Mouse (Mus musculus) ovary, adult 18-20 months (tissue): ENCODE data around the gene Naxd.
"Not testable (repeated sequence)": the region's sequence is repeated elsewhere in the genome, so short reads cannot be mapped to it uniquely, and the experiment has no call there.

Experiments
- DNase-seq: peaks from one replicate; pipeline ENCODE4 v3.0.0; 2022; ENCODE audit warnings: low spot score, mixed read lengths

The Naxd gene

GRCm38 (mm10) chr8:11513247-11513646 lies 15.9 kb downstream of the Naxd start:
- DNase-seq = no peak

GRCm38 (mm10) chr8:11516292-11516691 lies 19.0 kb downstream of the Naxd start:
- no peak for DNase-seq

GRCm38 (mm10) chr8:11517366-11518055 lies 20.2 kb downstream of the Naxd start:
- no peak for DNase-seq

DNA sequence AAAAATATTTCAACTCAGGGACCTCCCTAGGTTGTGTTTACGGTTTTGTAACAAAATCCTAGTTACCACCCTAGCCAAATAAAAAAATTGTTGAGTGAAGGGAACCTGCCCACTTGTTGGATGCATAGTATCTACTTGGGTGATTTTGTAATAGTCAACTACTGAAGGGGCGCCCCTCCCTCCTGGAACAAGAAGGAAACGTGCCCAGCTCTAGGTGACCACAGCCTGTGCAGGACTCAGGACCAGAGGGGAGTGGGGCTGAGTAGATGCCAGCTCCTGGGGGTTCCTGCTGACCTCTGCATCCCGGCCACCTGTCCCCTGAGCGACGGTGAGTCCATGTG lies 20.7 kb downstream of the Naxd start:
- DNase-seq = no peak

- DNase-seq = no peak
Observed at GRCm38 (mm10) chr8:11518676-11519075, 21.4 kb downstream of the Naxd start.

DNA sequence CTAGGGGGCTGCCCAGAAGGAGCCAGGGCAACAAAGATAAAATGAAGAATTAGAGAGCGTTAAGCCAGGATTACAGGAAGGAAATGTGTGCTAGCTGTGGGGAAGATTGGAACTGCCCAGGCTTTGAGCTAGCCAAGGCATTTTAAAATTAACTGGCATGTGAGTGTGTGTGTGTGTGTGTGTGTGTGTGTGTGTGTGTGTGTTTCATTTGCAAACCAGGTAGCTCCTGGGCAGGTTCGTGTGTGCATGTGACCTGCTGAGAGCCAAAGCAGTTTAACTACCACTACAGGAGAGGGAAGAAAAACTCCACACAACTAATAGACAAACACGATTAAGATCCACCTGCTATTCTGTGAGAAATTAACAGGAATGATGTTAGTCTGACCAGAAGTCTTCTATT lies 26.0 kb downstream of the Naxd start:
- DNase-seq = no peak

DNA sequence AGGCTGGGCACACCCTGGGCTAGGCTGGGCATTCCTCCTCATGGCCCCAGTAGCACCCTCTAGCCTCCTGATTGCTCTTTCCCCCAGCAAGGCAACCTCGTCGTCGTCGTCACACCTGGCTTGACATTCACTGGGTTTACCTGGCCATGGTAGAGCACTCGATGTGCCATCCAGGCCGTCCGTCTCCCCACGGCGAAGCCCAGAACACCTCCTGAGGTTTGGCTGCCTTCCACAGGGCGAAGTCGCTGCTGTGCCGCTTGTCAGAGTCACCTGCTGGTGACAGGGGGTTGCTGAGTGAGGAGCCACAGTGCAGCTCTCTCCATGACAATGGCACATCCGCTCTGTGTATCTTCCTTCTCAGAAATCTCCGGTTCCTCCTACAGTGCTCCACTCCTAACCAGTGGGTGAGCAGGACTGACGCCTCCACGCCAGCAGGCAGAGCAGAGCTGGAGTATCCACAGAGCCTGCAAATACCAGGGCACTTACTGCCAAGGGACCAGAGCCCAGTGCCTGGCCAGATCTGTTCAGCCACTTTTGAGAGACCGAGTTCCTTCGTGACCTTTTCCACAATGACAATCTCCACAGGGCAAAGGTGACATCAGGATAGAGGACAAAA lies 33.0 kb downstream of the Naxd start:
- no peak for DNase-seq

- no peak for DNase-seq
Observed at GRCm38 (mm10) chr8:11530849-11531248, 33.5 kb downstream of the Naxd start.

GRCm38 (mm10) chr8:11534494-11534893 lies 37.2 kb downstream of the Naxd start:
- no peak for DNase-seq

- no peak for DNase-seq
Observed at GRCm38 (mm10) chr8:11539049-11539448, 41.7 kb downstream of the Naxd start.

- DNase-seq = no peak
Observed at GRCm38 (mm10) chr8:11540182-11540581, 42.9 kb downstream of the Naxd start.

GRCm38 (mm10) chr8:11542031-11542430 lies 44.7 kb downstream of the Naxd start:
- no peak for DNase-seq

GRCm38 (mm10) chr8:11542866-11543265 lies 45.6 kb downstream of the Naxd start:
- DNase-seq = no peak

DNA sequence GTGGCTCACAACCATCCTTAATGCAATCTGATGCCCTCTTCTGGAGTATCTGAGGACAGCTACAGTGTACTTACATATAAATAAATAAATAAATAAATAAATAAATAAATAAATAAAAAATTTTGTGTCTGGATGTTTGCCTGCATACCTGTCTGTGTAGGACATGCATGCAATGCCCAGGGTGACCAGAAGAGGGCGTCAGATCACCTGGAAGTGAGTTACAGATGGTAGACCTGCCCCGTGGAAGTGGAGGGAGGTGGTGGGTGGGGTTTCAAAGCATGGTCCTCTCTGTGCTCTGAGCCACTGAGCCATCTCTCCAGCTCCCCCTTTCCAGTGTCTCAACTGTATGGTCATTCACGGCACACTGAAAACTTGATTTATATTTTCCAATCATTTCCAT lies 47.1 kb downstream of the Naxd start:
- DNase-seq = no peak

DNA sequence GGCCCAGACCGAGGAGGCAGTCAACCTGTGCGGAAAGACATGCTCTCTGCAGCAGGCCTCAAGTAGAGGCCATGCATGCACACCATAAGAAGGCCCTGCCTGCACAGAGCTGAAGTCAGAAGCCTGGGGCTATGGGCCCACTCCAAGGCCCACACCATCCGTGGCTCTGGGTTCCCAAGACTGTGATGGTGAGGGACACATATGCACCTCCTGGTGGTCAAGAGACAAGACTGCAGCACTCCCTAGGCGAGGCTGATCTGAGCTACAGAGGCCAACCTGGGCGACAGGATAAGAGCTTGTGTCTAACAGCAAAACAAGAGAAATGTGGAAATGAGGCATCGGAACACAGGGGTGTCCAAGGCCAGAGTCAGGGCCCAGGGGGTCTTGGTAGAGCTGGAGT lies 49.8 kb downstream of the Naxd start:
- no peak for DNase-seq

DNA sequence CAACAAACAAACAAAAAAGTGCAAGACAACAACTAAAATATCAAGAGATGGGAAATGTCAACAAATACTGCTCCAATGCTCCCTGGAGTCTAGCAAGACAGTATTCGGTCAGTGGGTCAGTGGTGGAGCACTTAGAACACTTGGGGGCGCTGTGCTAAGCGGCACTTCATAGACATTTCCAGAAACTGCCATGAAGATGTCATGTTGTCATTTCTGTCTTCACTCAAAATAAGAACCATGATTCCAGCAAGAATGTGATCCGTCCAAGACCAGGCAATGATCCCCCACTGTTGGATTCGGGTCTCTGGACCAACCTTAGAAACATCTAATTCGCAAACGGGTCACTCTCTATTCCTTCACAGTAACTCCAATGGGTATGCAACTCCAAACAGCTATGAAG lies 52.4 kb downstream of the Naxd start:
- DNase-seq = no peak

- DNase-seq = peak; percentile 90
Observed at GRCm38 (mm10) chr8:11550281-11550948, 53.1 kb downstream of the Naxd start, which contains the start of gene Cars2. Cars2 (minus strand) TSS chr8:11550783.

GRCm38 (mm10) chr8:11551497-11551896 lies 54.2 kb downstream of the Naxd start:
- DNase-seq = not testable (repeated sequence)

DNA sequence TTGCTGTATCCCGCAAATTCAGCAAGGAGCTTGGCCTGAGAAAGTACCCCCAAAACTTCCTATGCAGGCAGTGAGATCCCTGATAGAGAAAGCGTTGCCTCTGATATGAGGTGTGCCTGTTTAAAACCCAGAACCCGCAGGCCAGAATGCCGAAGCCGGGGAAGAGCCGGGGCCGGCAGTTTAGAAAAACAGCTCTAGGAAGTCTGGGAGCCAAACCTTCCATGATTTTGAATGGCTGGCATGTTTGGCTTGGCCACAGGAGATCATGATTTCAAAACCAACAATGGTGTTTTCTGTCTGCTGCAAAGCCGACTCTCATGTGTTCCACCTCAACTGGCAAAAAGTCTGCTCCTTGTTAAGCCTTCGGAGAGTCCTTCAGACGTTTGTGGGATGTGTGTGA lies 55.1 kb downstream of the Naxd start:
- DNase-seq = no peak

GRCm38 (mm10) chr8:11554799-11555719 lies 57.8 kb downstream of the Naxd start, which contains the start of gene Ing1:
Ing1 (plus strand) TSS chr8:11555571.
- DNase-seq = peak; percentile 91

DNA sequence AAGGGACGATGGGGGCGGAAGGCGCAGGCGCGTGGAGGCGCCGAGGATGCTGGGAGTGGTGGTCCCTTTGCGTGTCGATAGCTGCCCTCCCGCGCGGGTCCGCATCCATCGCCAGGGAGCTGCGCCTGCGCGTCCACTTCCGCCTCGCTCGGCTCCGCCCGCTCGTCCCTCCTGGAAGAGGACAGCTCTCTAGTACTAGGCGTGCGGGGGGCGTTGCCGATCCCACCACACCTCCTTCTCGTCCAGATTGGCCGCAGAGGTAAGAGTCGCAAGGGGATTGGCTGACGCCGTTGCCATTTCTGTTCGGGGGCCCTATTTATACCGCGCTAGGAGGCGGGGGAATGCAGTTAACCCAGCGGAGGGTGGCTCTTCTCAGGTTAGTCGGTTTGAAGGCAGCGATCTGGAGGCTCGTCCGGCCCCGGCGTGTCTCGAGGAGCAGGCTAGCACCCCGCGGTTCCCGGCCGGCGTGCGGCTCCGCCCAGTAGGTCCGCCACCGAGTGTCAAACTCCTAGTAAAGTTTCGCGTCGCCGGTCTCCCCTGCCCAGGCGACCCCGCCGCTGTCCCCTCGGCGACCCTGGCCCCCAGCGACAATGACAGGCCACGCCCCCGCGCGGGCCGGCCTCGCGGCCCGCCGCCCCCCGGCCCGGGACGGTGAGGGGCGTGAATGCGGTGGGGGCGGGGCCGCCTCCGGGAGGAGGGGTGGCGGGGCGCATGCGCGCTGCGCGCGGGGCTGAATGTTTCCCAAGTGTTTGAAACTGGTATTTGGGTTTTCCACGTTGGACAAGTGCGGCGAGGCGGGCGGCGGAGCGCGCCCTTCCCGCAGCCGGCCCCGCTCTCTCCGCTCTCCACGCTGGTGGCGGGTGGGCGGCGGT lies 58.6 kb downstream of the Naxd start:
- DNase-seq = peak; percentile 100
